Mouse (Mus musculus): ENCODE results near the gene Smarcb1. TPM values are rescaled to one million over a fixed set of nuclear protein-coding genes. Genes with fewer than 3 reads are reported as not detected.

The Smarcb1 gene
- polyA plus RNA-seq, 1 experiment from 2014 or later: 253 TPM

GRCm38 (mm10) chr10:75883232-75883552 is 38.2 kb downstream of the Smarcb1 start:
- WGBS: 2% methylated on average over 10 of the region's 10 CpGs

GRCm38 (mm10) chr10:75882433-75883231 is 38.8 kb downstream of the Smarcb1 start:
- H3K9me3 ChIP-seq (replicated peaks; ENCODE audit: control insufficient read depth, low read length): no peaks in the 10 kb centered on the region
- peak; percentile 38 for DNase-seq (ENCODE audit: low spot score)
- peak overlapping the region; percentile 59; the same call in 1 of the 2 replicates for H3K27ac ChIP-seq (ENCODE audit: low read depth, low read length)
- H3K4me2 ChIP-seq (ENCODE audit: low read length): peak overlapping the region; percentile 21; the same call in 1 of the 2 replicates
- no peaks in the 10 kb centered on the region for H3K36me3 ChIP-seq (ENCODE audit: control insufficient read depth, insufficient read depth, low read length)
- ATAC-seq: peak; percentile 54
- H3K27me3 ChIP-seq (replicated peaks; ENCODE audit: control insufficient read depth, insufficient read depth, low read length): no peaks in the 10 kb centered on the region
- no peak overlapping the region for H3K4me3 ChIP-seq (ENCODE audit: low read depth, low read length)
- 0 out of 2 replicates have a peak overlapping the region, but pooled peaks have one; percentile 21 for H3K9ac ChIP-seq (ENCODE audit: low read length)
- H3K4me1 ChIP-seq (ENCODE audit: control insufficient read depth, insufficient read depth, low read length): peaks cover 12% of the 10 kb centered on the region
- WGBS: 4% methylated on average over 15 of the region's 15 CpGs

More at GRCm38 (mm10) chr10:75883232-75883552, 38.2 kb downstream of the Smarcb1 start:
- Histone ChIP-seq H3K4me1 (ENCODE audit: control insufficient read depth, insufficient read depth, low read length) (peaks cover 12% of the 10 kb centered on the region), H3K9ac (ENCODE audit: low read length) (0 out of 2 replicates have a peak overlapping the region, but pooled peaks have one; percentile 21), H3K4me3 (ENCODE audit: low read depth, low read length) (no peak overlapping the region), H3K27ac (ENCODE audit: low read depth, low read length) (peak overlapping the region; percentile 33; the same call in 1 of the 2 replicates), H3K9me3 (replicated peaks; ENCODE audit: control insufficient read depth, low read length) (no peaks in the 10 kb centered on the region), H3K27me3 (replicated peaks; ENCODE audit: control insufficient read depth, insufficient read depth, low read length) (no peaks in the 10 kb centered on the region), H3K4me2 (ENCODE audit: low read length) (peak overlapping the region; percentile 21; the same call in 1 of the 2 replicates), H3K36me3 (ENCODE audit: control insufficient read depth, insufficient read depth, low read length) (no peaks in the 10 kb centered on the region)
- DNase-seq (ENCODE audit: low spot score): peak; percentile 86
- peak; percentile 74 for ATAC-seq

- ATAC-seq: peak; percentile 21
- H3K9ac ChIP-seq (ENCODE audit: low read length): no peak overlapping the region
- no peak overlapping the region for H3K4me3 ChIP-seq (ENCODE audit: low read depth, low read length)
- no peaks in the 10 kb centered on the region for H3K27me3 ChIP-seq (replicated peaks; ENCODE audit: control insufficient read depth, insufficient read depth, low read length)
- peak overlapping the region; percentile 9; the same call in 1 of the 2 replicates for H3K4me2 ChIP-seq (ENCODE audit: low read length)
- peaks cover 12% of the 10 kb centered on the region for H3K4me1 ChIP-seq (ENCODE audit: control insufficient read depth, insufficient read depth, low read length)
- H3K27ac ChIP-seq (ENCODE audit: low read depth, low read length): peak overlapping the region; percentile 59; the same call in 1 of the 2 replicates
- 10% methylated on average over 20 of the region's 20 CpGs for WGBS
- peak; percentile 59 for DNase-seq (ENCODE audit: low spot score)
- no peaks in the 10 kb centered on the region for H3K36me3 ChIP-seq (ENCODE audit: control insufficient read depth, insufficient read depth, low read length)
- H3K9me3 ChIP-seq (replicated peaks; ENCODE audit: control insufficient read depth, low read length): no peaks in the 10 kb centered on the region
Measured at GRCm38 (mm10) chr10:75881578-75882432, 39.6 kb downstream of the Smarcb1 start.

GRCm38 (mm10) chr10:75880771-75881577 is 40.4 kb downstream of the Smarcb1 start:
- Histone ChIP-seq H3K9ac (ENCODE audit: low read length) (no peak overlapping the region), H3K27ac (ENCODE audit: low read depth, low read length) (peak overlapping the region; percentile 59; the same call in 1 of the 2 replicates)
- WGBS: 31% methylated on average over 6 of the region's 6 CpGs

GRCm38 (mm10) chr10:75880351-75880750 is 41.1 kb downstream of the Smarcb1 start:
- Histone ChIP-seq H3K27ac (ENCODE audit: low read depth, low read length) (peak overlapping the region; percentile 59; the same call in 1 of the 2 replicates), H3K27me3 (replicated peaks; ENCODE audit: control insufficient read depth, insufficient read depth, low read length) (no peaks in the 10 kb centered on the region), H3K9ac (ENCODE audit: low read length) (no peak overlapping the region), H3K36me3 (ENCODE audit: control insufficient read depth, insufficient read depth, low read length) (no peaks in the 10 kb centered on the region), H3K4me2 (ENCODE audit: low read length) (no peak overlapping the region), H3K9me3 (replicated peaks; ENCODE audit: control insufficient read depth, low read length) (no peaks in the 10 kb centered on the region), H3K4me3 (ENCODE audit: low read depth, low read length) (no peak overlapping the region), H3K4me1 (ENCODE audit: control insufficient read depth, insufficient read depth, low read length) (peaks cover 12% of the 10 kb centered on the region)
- DNase-seq (ENCODE audit: low spot score) (no peak), ATAC-seq (no peak)
- 92% methylated on average over 10 of the region's 10 CpGs for WGBS

More at GRCm38 (mm10) chr10:75880771-75881577, 40.4 kb downstream of the Smarcb1 start:
- DNase-seq (ENCODE audit: low spot score) (peak; percentile 44), ATAC-seq (no peak)
- no peak overlapping the region for H3K4me2 ChIP-seq (ENCODE audit: low read length)
- no peaks in the 10 kb centered on the region for H3K9me3 ChIP-seq (replicated peaks; ENCODE audit: control insufficient read depth, low read length)
- H3K4me1 ChIP-seq (ENCODE audit: control insufficient read depth, insufficient read depth, low read length): peaks cover 12% of the 10 kb centered on the region
- H3K4me3 ChIP-seq (ENCODE audit: low read depth, low read length): no peak overlapping the region
- H3K27me3 ChIP-seq (replicated peaks; ENCODE audit: control insufficient read depth, insufficient read depth, low read length): no peaks in the 10 kb centered on the region
- H3K36me3 ChIP-seq (ENCODE audit: control insufficient read depth, insufficient read depth, low read length): no peaks in the 10 kb centered on the region

- ATAC-seq (no peak), DNase-seq (ENCODE audit: low spot score) (no peak)
- H3K4me2 ChIP-seq (ENCODE audit: low read length): no peak overlapping the region
- no peak overlapping the region for H3K27ac ChIP-seq (ENCODE audit: low read depth, low read length)
- peaks cover 14% of the 10 kb centered on the region for H3K4me1 ChIP-seq (ENCODE audit: control insufficient read depth, insufficient read depth, low read length)
- no peaks in the 10 kb centered on the region for H3K27me3 ChIP-seq (replicated peaks; ENCODE audit: control insufficient read depth, insufficient read depth, low read length)
- no peaks in the 10 kb centered on the region for H3K9me3 ChIP-seq (replicated peaks; ENCODE audit: control insufficient read depth, low read length)
- H3K9ac ChIP-seq (ENCODE audit: low read length): no peak overlapping the region
- H3K4me3 ChIP-seq (ENCODE audit: low read depth, low read length): no peak overlapping the region
- no peaks in the 10 kb centered on the region for H3K36me3 ChIP-seq (ENCODE audit: control insufficient read depth, insufficient read depth, low read length)
- WGBS: 76% methylated on average over 3 of the region's 3 CpGs
Measured at GRCm38 (mm10) chr10:75878836-75879235, 42.6 kb downstream of the Smarcb1 start.

GRCm38 (mm10) chr10:75873543-75874170 is 47.8 kb downstream of the Smarcb1 start:
- no peaks in the 10 kb centered on the region for H3K36me3 ChIP-seq (ENCODE audit: control insufficient read depth, insufficient read depth, low read length)

More at GRCm38 (mm10) chr10:75873543-75874170, 47.8 kb downstream of the Smarcb1 start:
- Histone ChIP-seq H3K9me3 (replicated peaks; ENCODE audit: control insufficient read depth, low read length) (no peaks in the 10 kb centered on the region), H3K4me3 (ENCODE audit: low read depth, low read length) (peak overlapping the region; percentile 28; the same call in 1 of the 2 replicates), H3K27me3 (replicated peaks; ENCODE audit: control insufficient read depth, insufficient read depth, low read length) (no peaks in the 10 kb centered on the region), H3K9ac (ENCODE audit: low read length) (peak overlapping the region; percentile 61), H3K4me2 (ENCODE audit: low read length) (peak overlapping the region; percentile 63), H3K4me1 (ENCODE audit: control insufficient read depth, insufficient read depth, low read length) (peaks cover 14% of the 10 kb centered on the region), H3K27ac (ENCODE audit: low read depth, low read length) (peak overlapping the region; percentile 85; the same call in 1 of the 2 replicates)
- DNase-seq (ENCODE audit: low spot score) (peak; percentile 66), ATAC-seq (no peak)
- 6% methylated on average over 10 of the region's 10 CpGs for WGBS

Data from forebrain, embryonic 14.5 days (tissue).